Mouse (Mus musculus) kidney, adult 8-10 months (tissue): ENCODE data around the gene Rbm44.

Experiments used
- DNase-seq, 2 experiments: peaks; one replicate each; pipeline ENCODE4 v3.0.0; 2022

The Rbm44 gene

GRCm38 (mm10) chr1:91211099-91211498, 66.2 kb downstream of the Rbm44 start:
- peak; percentile 21 to 61 for DNase-seq

- no peak for DNase-seq
Measured at GRCm38 (mm10) chr1:91211591-91212008, 66.7 kb downstream of the Rbm44 start.

GRCm38 (mm10) chr1:91215264-91215663, 70.4 kb downstream of the Rbm44 start:
- no peak for DNase-seq

GRCm38 (mm10) chr1:91215981-91216380, 71.1 kb downstream of the Rbm44 start:
- no peak for DNase-seq

- no peak for DNase-seq
Measured at GRCm38 (mm10) chr1:91216504-91217267, 71.8 kb downstream of the Rbm44 start.

- DNase-seq: no peak
Measured at GRCm38 (mm10) chr1:91219641-91220321, 74.9 kb downstream of the Rbm44 start.

GRCm38 (mm10) chr1:91220322-91220672, 75.4 kb downstream of the Rbm44 start:
- no peak for DNase-seq
